Mouse (Mus musculus) left cerebral cortex, adult 18-20 months (tissue): ENCODE data around the gene Mocs3. TPM values are rescaled to one million over a fixed set of nuclear protein-coding genes. Genes with fewer than 3 reads are reported as not detected.

Experiments used
- DNase-seq, 2 experiments: peaks; one replicate each; pipeline ENCODE4 v3.0.0; 2021 to 2022; ENCODE audit warnings: low spot score in 2 of 2, mixed read lengths in 1 of 2
- total RNA-seq, 2 experiments: library from RNA; stranded (reverse); gene quantifications; 2 replicates each; pipeline ENCODE4 v1.2.3; 2021

Mocs3 gene
- total RNA-seq, 2 experiments from 2014 or later: 18.5 to 18.9 TPM

- DNase-seq: no peak
Measured at GRCm38 (mm10) chr2:168233286-168233685, 2.9 kb downstream of the Mocs3 start.

GRCm38 (mm10) chr2:168238335-168238734 lies 7.9 kb downstream of the Mocs3 start:
- DNase-seq: no peak

GRCm38 (mm10) chr2:168242841-168243240 lies 12.4 kb downstream of the Mocs3 start:
- DNase-seq: no peak

GRCm38 (mm10) chr2:168243278-168243677 lies 12.9 kb downstream of the Mocs3 start:
- no peak for DNase-seq

GRCm38 (mm10) chr2:168245571-168245970 lies 15.1 kb downstream of the Mocs3 start:
- no peak for DNase-seq

GRCm38 (mm10) chr2:168248167-168248855 lies 17.9 kb downstream of the Mocs3 start:
- no peak for DNase-seq

- DNase-seq: no peak
Measured at GRCm38 (mm10) chr2:168248856-168249245, 18.4 kb downstream of the Mocs3 start.

GRCm38 (mm10) chr2:168250270-168250669 lies 19.8 kb downstream of the Mocs3 start:
- DNase-seq: peak; percentile 87 to 97

GRCm38 (mm10) chr2:168252639-168253292 lies 22.3 kb downstream of the Mocs3 start:
- no peak for DNase-seq

- DNase-seq: peak in 1 of 2 experiments; percentile 45
Measured at GRCm38 (mm10) chr2:168253822-168254221, 23.4 kb downstream of the Mocs3 start.

GRCm38 (mm10) chr2:168256506-168256905 lies 26.1 kb downstream of the Mocs3 start:
- DNase-seq: no peak

GRCm38 (mm10) chr2:168257188-168257587 lies 26.8 kb downstream of the Mocs3 start:
- DNase-seq: no peak

GRCm38 (mm10) chr2:168259046-168259445 lies 28.6 kb downstream of the Mocs3 start:
- no peak for DNase-seq

- DNase-seq: no peak
Measured at GRCm38 (mm10) chr2:168260124-168260523, 29.7 kb downstream of the Mocs3 start.

GRCm38 (mm10) chr2:168260900-168261299 lies 30.5 kb downstream of the Mocs3 start:
- DNase-seq: peak; percentile 64 to 82

GRCm38 (mm10) chr2:168268033-168268432 lies 37.6 kb downstream of the Mocs3 start:
- no peak for DNase-seq

- no peak for DNase-seq
Measured at GRCm38 (mm10) chr2:168273387-168273786, 43.0 kb downstream of the Mocs3 start.

GRCm38 (mm10) chr2:168274374-168274935 lies 44.0 kb downstream of the Mocs3 start:
- DNase-seq: peak; percentile 70 to 83

- DNase-seq: peak; percentile 23 to 47
Measured at GRCm38 (mm10) chr2:168280729-168281581, 50.5 kb downstream of the Mocs3 start.

GRCm38 (mm10) chr2:168281582-168281981 lies 51.2 kb downstream of the Mocs3 start, which contains the start of gene Kcng1:
Kcng1 (minus strand) TSS chr2:168281736.
- DNase-seq: no peak
